Mouse (Mus musculus): ENCODE results near the gene Gm36864. TPM values are rescaled to one million over a fixed set of nuclear protein-coding genes. Genes with fewer than 3 reads are reported as not detected.

Gene Gm36864
- polyA plus RNA-seq, 1 experiment from 2014 or later: not detected

DNA sequence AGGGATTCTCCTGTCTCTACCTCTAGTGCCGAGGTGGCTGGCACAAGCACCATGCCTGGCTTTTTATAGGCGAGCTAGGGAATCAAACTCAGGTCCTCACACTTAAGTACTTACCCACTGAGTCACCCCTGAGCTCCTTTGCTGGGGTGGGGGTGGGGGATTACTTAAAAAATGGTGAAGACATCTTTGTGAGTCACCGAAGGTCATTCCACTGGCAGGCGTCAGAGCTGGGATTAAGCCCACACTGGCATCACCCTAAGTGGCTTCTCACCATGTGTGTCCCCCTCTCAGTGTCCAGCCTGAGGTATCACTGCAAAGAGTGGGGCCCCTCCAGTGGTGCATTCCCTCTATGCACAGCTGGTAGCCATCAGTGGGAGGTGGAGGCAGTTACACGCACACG lies 24.4 kb downstream of the Gm36864 start:
- peaks cover 42% of the 10 kb centered on the region for H3K27me3 ChIP-seq
- H3K4me1 ChIP-seq (replicated peaks): peaks cover 6% of the 10 kb centered on the region
- H3K4me3 ChIP-seq (replicated peaks): no peak overlapping the region
- no peak overlapping the region for H3K27ac ChIP-seq (replicated peaks)
- H3K4me2 ChIP-seq: no peak overlapping the region
- ATAC-seq (ENCODE audit: insufficient read depth): no peak
- WGBS (ENCODE audit: insufficient replicate concordance): 56% methylated on average over 6 of the region's 6 CpGs
- no peak overlapping the region for H3K9ac ChIP-seq
- no peaks in the 10 kb centered on the region for H3K36me3 ChIP-seq (replicated peaks)
- H3K9me3 ChIP-seq (replicated peaks): no peaks in the 10 kb centered on the region

DNA sequence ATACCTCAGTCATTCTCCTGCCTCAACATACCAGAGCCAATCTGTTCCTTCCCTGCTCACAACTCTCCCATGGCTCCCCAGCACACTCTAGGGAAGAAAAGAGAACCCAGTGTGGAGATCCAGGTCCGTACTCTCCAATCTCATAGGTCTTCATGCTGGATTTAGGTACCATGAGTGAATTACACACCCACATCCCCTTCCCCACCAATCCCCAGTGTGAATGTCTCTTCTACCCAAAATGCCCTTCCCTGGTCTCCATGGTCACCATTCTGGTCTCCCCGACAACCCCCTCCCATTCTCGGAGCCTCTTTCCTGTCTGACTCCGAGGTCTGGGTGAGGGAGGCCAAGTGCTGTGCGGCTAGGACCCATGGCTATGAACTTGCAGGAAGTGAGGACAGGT lies 25.2 kb downstream of the Gm36864 start, which contains the start of gene Gm15517:
Gene Gm15517 (plus strand): TSS at position 301 of the 400 bp plus-strand sequence.
- no peaks in the 10 kb centered on the region for H3K9me3 ChIP-seq (replicated peaks)
- H3K4me3 ChIP-seq (replicated peaks): no peak within 1 kb of the TSS
- no peak within 1 kb of the TSS for H3K27ac ChIP-seq (replicated peaks)
- peaks cover 6% of the 10 kb centered on the region for H3K4me1 ChIP-seq (replicated peaks)
- H3K36me3 ChIP-seq (replicated peaks): no peaks in the 10 kb centered on the region
- H3K27me3 ChIP-seq: peaks cover 42% of the 10 kb centered on the region
- 40% methylated on average over 5 of the region's 5 CpGs for WGBS (ENCODE audit: insufficient replicate concordance)
- H3K4me2 ChIP-seq: no peak within 1 kb of the TSS
- ATAC-seq (ENCODE audit: insufficient read depth): no peak
- H3K9ac ChIP-seq: no peak within 1 kb of the TSS

DNA sequence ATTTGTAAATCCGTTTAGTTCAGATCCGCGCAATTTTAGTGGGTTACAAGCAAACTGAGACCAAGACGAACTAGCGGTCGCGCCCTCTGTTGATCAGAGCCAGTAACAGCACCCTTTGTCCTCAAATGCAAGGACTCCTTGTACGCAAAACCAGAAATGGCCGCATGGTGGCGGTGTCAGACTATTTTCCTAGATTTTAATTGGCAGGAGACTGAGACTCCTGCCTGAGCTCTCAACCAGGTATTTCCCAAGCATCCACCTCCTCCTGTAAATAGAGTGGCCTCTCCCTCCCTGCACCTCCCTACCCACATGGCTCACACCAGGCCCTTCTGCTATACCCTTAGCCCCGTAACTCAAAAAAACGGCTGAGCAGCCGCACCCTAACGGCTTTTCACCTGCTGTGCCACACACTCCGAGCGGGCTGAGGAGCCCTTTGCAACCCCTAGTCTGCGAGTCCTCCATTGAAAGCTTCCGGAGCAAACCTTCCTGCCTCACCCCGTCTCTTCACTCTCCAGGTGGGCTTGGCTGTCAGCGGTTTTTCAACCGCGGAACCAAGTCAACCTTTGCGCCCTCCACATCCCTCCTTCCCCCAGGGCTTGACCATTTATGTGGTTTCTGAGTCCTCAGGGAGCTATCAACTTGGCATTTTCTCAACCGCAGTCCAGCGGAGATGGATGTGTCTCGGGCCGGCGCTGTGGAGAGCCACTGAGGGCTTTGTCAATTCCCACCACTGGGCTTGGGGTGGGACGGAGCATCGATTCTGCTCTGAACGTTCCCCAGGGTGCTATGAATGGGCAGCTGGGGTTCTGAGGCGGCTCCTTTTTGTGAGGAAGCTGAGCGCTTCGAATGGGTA lies 27.0 kb downstream of the Gm36864 start:
- Histone ChIP-seq H3K4me3 (replicated peaks) (no peak overlapping the region), H3K27me3 (peaks cover 42% of the 10 kb centered on the region), H3K4me2 (peak overlapping the region; percentile 13; the same call in 1 of the 2 replicates), H3K36me3 (replicated peaks) (no peaks in the 10 kb centered on the region), H3K9me3 (replicated peaks) (no peaks in the 10 kb centered on the region), H3K27ac (replicated peaks) (no peak overlapping the region), H3K4me1 (replicated peaks) (peaks cover 6% of the 10 kb centered on the region), H3K9ac (no peak overlapping the region)
- ATAC-seq (ENCODE audit: insufficient read depth): no peak; the same call in 1 of the 2 replicates
- WGBS (ENCODE audit: insufficient replicate concordance): 3% methylated on average over 34 of the region's 34 CpGs

DNA sequence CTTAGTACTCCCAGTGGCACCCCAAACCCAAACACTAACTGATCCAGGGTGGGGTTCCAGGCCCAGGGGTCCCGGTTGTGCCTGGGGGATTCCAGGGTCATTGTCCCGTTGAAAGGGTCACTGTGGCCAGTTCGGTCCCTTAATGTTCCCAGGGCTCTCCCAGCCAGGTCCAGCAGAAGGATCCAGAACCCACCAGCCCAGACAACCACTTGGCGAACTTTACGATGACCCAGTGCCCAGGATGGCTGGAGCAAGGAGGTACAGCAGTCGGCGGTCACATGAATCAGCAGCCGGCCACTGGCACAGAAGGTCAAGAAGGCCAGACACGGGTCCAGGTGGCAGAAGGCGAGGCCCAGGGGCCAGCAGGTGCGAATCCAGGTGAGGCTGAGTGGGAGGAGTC lies 32.1 kb downstream of the Gm36864 start:
- no peak overlapping the region for H3K4me2 ChIP-seq
- no peak overlapping the region for H3K4me3 ChIP-seq (replicated peaks)
- H3K9ac ChIP-seq: no peak overlapping the region
- H3K27ac ChIP-seq (replicated peaks): no peak overlapping the region
- H3K9me3 ChIP-seq (replicated peaks): no peaks in the 10 kb centered on the region
- ATAC-seq (ENCODE audit: insufficient read depth): no peak
- H3K27me3 ChIP-seq: peaks cover 17% of the 10 kb centered on the region
- H3K4me1 ChIP-seq (replicated peaks): peaks cover 3% of the 10 kb centered on the region
- 62% methylated on average over 11 of the region's 11 CpGs for WGBS (ENCODE audit: insufficient replicate concordance)
- H3K36me3 ChIP-seq (replicated peaks): no peaks in the 10 kb centered on the region

DNA sequence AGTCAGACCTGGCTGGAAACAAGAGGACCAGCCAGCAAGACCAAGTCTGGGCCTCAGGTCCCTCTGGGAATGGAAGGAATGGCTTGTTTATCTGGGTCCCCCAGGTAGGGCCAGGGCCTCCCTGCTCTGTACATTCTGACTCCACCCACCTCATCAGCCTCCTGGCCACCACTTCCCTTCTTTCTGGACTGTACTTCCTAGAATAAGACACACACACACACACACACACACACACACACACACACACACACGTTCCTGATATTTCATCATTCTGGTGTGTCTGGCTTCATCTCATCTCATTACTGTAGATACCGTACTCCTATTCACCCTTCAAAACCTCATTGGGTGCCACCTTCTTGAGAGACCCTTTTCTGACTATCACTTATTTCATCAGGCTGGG lies 33.4 kb downstream of the Gm36864 start:
- Histone ChIP-seq H3K4me2 (no peak overlapping the region), H3K27ac (replicated peaks) (no peak overlapping the region), H3K4me3 (replicated peaks) (no peak overlapping the region), H3K4me1 (replicated peaks) (no peaks in the 10 kb centered on the region), H3K27me3 (peaks cover 15% of the 10 kb centered on the region), H3K9ac (no peak overlapping the region), H3K36me3 (replicated peaks) (no peaks in the 10 kb centered on the region), H3K9me3 (replicated peaks) (no peaks in the 10 kb centered on the region)
- 49% methylated on average over 2 of the region's 2 CpGs for WGBS (ENCODE audit: insufficient replicate concordance)
- no peak for ATAC-seq (ENCODE audit: insufficient read depth)

DNA sequence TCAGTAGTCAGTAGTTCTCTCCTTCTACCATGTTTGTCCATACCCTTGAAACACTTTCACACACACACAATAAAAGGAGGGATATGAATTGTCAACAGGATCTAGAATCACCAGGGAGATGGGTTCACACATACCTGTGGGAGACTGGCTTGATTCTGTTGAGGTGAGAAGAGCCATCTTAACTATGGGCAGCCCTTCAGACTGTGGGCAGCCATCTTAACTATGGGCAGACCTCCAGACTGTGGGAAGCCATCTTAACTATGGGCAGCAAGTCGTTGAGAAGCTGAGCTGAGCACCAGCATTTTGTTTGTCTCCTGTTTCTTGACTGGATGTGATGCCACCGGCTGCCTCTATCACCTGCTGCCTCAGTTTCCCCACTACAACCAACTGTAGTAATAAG lies 35.3 kb downstream of the Gm36864 start:
- H3K9me3 ChIP-seq (replicated peaks): no peaks in the 10 kb centered on the region
- H3K4me2 ChIP-seq: no peak overlapping the region
- no peaks in the 10 kb centered on the region for H3K4me1 ChIP-seq (replicated peaks)
- no peak overlapping the region for H3K4me3 ChIP-seq (replicated peaks)
- no peak overlapping the region for H3K27ac ChIP-seq (replicated peaks)
- peaks cover 13% of the 10 kb centered on the region for H3K27me3 ChIP-seq
- no peak for ATAC-seq (ENCODE audit: insufficient read depth)
- H3K9ac ChIP-seq: no peak overlapping the region
- H3K36me3 ChIP-seq (replicated peaks): no peaks in the 10 kb centered on the region
- WGBS (ENCODE audit: insufficient replicate concordance): 54% methylated on average over 2 of the region's 2 CpGs

DNA sequence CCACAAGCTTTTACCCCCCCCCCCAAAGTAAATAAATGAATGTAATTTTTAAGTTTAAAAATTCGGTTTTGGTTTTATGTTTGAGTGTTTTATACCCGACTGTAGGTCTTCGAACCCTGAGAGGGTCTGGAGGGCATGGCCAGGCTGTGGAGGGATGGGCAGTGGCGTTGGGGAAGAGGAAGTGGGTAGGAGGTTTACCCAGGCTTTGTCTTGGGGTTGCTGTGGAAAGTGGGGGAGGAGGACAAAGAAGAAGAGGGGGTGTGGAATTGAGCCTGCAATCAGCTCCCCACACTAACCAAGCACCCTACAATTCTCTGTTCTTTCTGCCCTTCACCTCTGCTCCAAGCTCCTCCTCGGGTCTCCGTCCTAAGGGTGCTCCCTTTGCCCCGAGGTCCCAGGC lies 36.6 kb downstream of the Gm36864 start:
- no peak overlapping the region for H3K4me3 ChIP-seq (replicated peaks)
- no peaks in the 10 kb centered on the region for H3K9me3 ChIP-seq (replicated peaks)
- no peaks in the 10 kb centered on the region for H3K4me1 ChIP-seq (replicated peaks)
- no peaks in the 10 kb centered on the region for H3K36me3 ChIP-seq (replicated peaks)
- 55% methylated on average over 7 of the region's 7 CpGs for WGBS (ENCODE audit: insufficient replicate concordance)
- no peak overlapping the region for H3K27ac ChIP-seq (replicated peaks)
- no peak overlapping the region for H3K4me2 ChIP-seq
- no peak for ATAC-seq (ENCODE audit: insufficient read depth)
- no peak overlapping the region for H3K9ac ChIP-seq
- H3K27me3 ChIP-seq: peaks cover 13% of the 10 kb centered on the region

DNA sequence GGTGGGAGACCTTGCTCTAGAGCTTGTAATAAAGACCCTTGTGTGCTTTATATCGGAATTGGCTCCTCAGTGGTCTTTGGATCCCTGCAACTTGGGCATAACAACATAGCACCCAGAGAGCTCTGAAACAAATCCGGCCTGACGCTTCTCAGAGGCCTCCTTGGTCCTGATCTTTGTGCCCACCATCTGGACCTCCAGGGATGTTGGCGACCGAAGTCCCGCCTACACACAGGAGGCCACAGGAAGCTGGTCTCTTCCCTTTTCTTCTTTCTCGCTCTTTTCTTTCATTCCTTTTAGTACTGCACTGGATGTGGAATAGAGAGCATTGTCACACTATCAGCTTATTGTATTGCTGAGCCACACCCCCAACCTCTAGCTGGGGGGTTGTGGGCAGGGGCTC lies 37.5 kb downstream of the Gm36864 start:
- 44% methylated on average over 7 of the region's 7 CpGs for WGBS (ENCODE audit: insufficient replicate concordance)
- H3K27ac ChIP-seq (replicated peaks): no peak overlapping the region
- H3K36me3 ChIP-seq (replicated peaks): no peaks in the 10 kb centered on the region
- no peak overlapping the region for H3K4me3 ChIP-seq (replicated peaks)
- no peak for ATAC-seq (ENCODE audit: insufficient read depth)
- no peaks in the 10 kb centered on the region for H3K4me1 ChIP-seq (replicated peaks)
- no peak overlapping the region for H3K4me2 ChIP-seq
- no peaks in the 10 kb centered on the region for H3K9me3 ChIP-seq (replicated peaks)
- no peak overlapping the region for H3K9ac ChIP-seq
- peaks cover 13% of the 10 kb centered on the region for H3K27me3 ChIP-seq

DNA sequence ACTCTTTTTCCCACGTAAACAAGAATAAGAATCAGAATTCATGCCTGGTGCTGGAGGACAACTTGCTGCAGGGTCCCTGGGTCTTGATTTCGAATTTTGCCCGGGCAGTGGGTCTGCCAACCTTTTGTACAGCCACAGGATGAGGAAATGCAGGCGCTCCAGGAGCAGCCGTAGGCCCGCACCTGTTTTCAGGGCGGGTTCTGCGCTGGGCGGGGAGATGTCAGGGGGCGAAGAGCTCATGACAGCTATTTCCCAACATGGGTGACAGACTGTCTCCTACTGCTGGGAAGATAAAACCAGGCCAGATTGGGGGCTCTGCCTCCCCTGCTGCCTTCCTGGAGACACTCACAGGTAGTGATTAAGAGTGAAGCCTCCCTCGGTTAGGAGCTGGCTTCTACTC lies 38.1 kb downstream of the Gm36864 start:
- H3K4me3 ChIP-seq (replicated peaks): no peak overlapping the region
- peaks cover 13% of the 10 kb centered on the region for H3K27me3 ChIP-seq
- 36% methylated on average over 11 of the region's 11 CpGs for WGBS (ENCODE audit: insufficient replicate concordance)
- H3K27ac ChIP-seq (replicated peaks): no peak overlapping the region
- no peak for ATAC-seq (ENCODE audit: insufficient read depth)
- no peak overlapping the region for H3K9ac ChIP-seq
- H3K4me2 ChIP-seq: no peak overlapping the region
- no peaks in the 10 kb centered on the region for H3K36me3 ChIP-seq (replicated peaks)
- H3K9me3 ChIP-seq (replicated peaks): no peaks in the 10 kb centered on the region
- H3K4me1 ChIP-seq (replicated peaks): no peaks in the 10 kb centered on the region

DNA sequence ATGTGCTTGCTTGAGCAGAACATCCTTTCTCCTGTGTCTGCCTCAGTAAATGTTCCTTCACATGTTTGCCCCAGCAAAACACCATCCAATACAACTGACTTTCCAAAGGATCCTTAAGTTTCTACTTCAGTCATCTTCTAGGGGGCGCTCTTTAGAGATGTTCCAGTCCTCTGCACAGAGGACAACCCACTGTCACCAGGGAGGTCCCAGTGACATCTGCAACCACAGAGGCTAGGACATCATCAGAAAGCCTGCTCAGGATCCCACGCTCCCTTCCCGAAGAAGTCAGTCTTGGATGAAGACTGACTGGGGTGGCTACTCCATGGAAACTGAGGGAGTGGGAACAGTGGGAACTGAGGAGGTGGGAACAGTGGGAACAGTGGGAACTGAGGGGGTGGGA lies 39.6 kb downstream of the Gm36864 start:
- H3K27me3 ChIP-seq: peaks cover 13% of the 10 kb centered on the region
- no peak overlapping the region for H3K27ac ChIP-seq (replicated peaks)
- no peak overlapping the region for H3K9ac ChIP-seq
- no peaks in the 10 kb centered on the region for H3K9me3 ChIP-seq (replicated peaks)
- WGBS (ENCODE audit: insufficient replicate concordance): 64% methylated on average over 3 of the region's 3 CpGs
- no peaks in the 10 kb centered on the region for H3K36me3 ChIP-seq (replicated peaks)
- H3K4me2 ChIP-seq: no peak overlapping the region
- no peaks in the 10 kb centered on the region for H3K4me1 ChIP-seq (replicated peaks)
- ATAC-seq (ENCODE audit: insufficient read depth): no peak
- H3K4me3 ChIP-seq (replicated peaks): no peak overlapping the region

DNA sequence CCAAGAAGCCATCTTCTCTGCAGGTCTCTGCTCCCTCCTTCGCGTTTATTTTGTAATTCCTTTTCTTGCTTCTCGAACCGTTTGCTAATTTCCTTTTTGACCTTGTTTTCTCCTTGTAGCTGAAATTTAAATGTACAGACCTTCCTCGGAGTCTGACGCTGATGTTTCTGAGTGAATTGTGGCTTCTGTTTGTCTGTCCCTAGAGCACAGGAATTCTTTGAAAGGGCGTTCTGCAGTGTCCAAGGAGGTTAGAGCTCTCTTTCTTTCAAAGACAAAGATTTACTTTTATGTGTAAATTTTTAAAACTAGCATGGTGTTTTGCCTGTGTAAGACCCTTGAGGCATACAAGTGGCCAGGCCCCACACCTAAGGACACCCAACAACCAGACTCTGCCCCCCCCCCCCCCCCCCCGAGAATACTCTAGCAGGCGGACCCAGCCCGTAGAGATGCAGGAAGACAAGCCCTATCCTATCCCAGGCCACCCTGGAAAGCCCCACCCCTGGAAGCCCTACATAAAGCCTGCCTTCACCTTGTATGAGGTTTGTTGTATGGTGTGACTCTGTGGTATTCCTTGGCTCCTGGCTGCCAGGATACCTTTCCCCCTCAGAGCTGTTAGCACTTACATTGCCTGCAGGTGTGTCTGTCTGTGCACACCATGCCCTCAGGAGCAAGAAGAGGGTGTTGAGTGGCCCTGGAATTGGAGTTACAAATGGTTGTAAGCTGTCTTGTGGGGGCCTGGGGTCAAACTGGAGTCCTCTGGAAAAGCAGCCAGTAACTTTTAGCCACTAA lies 40.7 kb downstream of the Gm36864 start:
- ATAC-seq (ENCODE audit: insufficient read depth): no peak
- WGBS (ENCODE audit: insufficient replicate concordance): 48% methylated on average over 10 of the region's 10 CpGs
- no peak overlapping the region for H3K4me2 ChIP-seq
- peaks cover 13% of the 10 kb centered on the region for H3K27me3 ChIP-seq
- H3K4me1 ChIP-seq (replicated peaks): no peaks in the 10 kb centered on the region
- H3K9me3 ChIP-seq (replicated peaks): no peaks in the 10 kb centered on the region
- H3K36me3 ChIP-seq (replicated peaks): no peaks in the 10 kb centered on the region
- no peak overlapping the region for H3K27ac ChIP-seq (replicated peaks)
- no peak overlapping the region for H3K4me3 ChIP-seq (replicated peaks)
- H3K9ac ChIP-seq: no peak overlapping the region
